Mouse (Mus musculus): ENCODE data around the gene Chrna10.

Chrna10 gene

DNA sequence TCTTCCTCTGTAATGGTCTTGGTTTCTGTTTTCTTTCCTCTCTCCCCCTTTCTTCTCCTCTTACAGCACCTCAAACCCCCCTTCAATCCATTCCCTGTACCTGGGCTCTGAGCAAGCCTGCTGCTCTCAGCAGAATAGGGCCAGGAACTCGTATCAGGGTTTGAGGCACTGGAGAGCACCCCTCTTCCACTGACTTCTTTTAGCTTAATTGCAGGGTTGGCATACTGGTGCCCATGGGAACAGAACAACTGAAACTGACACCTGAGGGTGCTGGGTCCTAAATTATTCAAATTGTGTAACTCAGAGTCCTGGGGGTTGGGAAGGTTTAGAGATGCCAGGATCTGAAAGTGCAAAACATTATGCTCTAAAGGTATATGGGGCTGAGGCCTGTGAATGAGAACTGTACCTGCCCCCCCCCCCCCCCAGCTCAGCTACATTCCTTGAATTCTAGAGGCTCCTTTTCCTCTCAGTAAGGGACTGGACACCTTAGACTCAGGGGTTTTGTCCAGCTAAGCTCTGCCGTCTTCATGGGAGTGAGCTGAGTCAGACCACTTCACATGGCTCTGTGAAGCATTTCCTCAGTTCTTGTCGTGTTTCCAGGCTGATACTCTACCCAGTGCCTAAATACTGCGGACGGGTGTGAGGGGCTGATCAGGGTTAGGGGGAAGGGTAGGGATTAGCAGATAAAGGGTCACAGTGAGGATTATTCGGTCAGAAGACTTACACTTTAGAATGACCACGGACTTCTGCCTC, at the start of gene Chrna10:
TSS of gene Chrna10 (minus strand) at position 250 of the 753 bp plus-strand sequence.
- DNase-seq = no peak

DNA sequence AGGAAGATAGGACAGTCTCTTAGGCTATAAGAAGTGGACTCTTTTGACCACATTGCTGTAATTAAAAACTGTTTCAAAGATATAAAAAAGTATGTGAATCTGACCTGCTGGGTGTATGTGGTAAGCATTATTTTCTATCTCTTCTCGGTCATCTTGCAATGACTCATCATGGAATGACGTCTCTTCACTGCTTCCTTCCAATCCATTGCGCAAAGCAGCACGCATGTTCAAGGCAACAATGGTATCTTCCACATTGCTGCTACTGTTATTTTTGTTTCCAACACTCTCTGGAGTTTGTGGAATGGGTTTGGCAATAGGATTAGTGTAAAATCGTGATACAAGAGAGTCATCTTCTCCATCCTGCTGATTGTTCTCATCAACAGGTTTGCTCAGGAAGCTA, 37.1 kb upstream of the Chrna10 start:
- no peak for DNase-seq

DNA sequence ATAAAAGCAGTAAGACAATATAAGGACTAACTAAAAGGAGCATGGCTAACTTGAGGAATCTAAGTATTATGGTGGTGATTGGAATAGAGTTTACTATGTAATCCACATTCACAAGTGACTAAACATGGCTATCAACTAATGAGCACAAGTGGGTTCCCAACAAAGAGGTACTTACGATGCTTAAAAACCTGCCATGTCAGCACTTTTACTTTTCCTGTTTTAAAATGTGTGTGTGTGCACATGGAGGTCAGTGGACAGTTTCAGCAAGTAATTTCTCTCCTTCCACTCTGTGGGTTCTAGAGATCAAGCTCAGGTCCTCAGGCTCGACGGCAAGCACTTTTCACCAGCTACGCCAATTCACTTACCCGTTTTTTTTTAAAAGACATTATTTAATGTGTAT, 21.3 kb upstream of the Chrna10 start:
- DNase-seq = no peak

GRCm38 (mm10) chr7:102137464-102137863, 20.8 kb upstream of the Chrna10 start:
- DNase-seq = peak in 1 of 2 experiments; percentile 51

DNA sequence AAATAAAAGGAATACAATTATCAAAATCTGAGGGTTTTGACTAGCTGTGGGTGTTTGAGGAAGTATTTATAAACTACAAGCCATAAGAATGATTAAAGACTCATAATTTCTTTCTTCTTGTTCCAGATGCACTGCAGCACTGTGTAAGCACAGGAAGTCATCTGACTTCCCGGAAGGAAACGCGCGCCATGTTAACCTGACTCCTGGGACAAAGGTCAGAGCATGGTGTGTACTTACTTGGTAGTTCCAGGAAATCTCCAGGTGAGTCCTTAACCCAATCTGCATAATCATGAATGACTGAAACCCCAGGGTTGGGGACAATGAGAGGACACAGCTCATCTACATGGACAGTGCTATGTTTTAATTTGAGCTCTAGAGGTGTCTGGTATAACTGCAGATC, 15.8 kb upstream of the Chrna10 start:
- no peak for DNase-seq

- no peak for DNase-seq
These were observed 3.7 kb upstream of the Chrna10 start for GRCm38 (mm10) chr7:102120326-102120725.

- DNase-seq = no peak
These were observed 754 bp upstream of the Chrna10 start for GRCm38 (mm10) chr7:102117382-102117781.

- DNase-seq = no peak
These were observed 3.4 kb downstream of the Chrna10 start for GRCm38 (mm10) chr7:102113151-102113729.

- DNase-seq = no peak
These were observed 6.9 kb downstream of the Chrna10 start for GRCm38 (mm10) chr7:102109746-102110145.

GRCm38 (mm10) chr7:102109171-102109570, 7.5 kb downstream of the Chrna10 start, which contains the start of gene Art5:
TSS of gene Art5 (minus strand) at chr7:102109489.
- no peak for DNase-seq

GRCm38 (mm10) chr7:102108206-102108605, 8.4 kb downstream of the Chrna10 start:
- DNase-seq = no peak

- DNase-seq = peak; percentile 24 to 37
These were observed 9.9 kb downstream of the Chrna10 start for GRCm38 (mm10) chr7:102106700-102107141.

GRCm38 (mm10) chr7:102104126-102104525, 12.5 kb downstream of the Chrna10 start:
- peak; percentile 54 to 61 for DNase-seq

GRCm38 (mm10) chr7:102103555-102103954, 13.1 kb downstream of the Chrna10 start:
- no peak for DNase-seq

DNA sequence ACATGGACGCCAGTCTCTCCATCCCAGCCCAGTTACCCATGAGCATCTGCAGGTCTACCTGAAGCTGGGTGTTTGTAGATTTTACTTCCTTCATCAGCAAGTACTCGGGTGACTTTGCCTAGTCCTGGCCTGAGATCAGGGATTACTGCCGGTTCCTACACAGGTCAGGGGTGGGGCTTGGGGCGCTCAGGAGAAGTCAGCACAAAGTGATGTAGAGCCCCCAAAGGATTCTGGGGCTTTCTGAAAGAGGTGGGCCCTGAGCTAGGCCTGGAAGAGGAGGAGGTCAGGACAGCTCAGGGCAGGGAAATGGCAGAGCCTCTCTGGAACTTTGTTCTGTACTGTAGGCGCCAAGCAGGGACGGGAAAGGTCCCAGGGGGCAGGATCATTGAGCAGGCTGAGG, 13.9 kb downstream of the Chrna10 start:
- no peak for DNase-seq

GRCm38 (mm10) chr7:102102241-102102640, 14.4 kb downstream of the Chrna10 start:
- no peak for DNase-seq

DNA sequence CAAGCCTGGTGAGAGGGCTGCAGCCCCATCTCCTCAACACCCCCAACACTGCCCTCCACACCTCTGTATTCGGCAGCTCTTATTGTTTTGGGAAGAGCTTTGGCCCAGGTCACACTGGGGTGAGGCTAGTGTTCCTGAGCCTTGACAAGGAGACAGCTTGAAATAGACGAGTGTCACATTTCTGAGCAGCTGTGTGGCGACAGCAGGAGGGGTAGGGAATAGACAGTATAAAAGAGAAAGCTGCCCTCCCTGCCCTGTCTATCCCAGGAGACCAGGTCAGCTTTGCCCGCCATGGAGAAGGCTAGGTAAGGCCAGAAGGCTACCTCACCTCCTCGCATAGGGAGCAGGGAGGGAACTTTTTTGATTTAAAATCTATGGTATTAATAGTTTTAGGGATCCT, 15.1 kb downstream of the Chrna10 start, which contains the start of gene Art1:
TSS of gene Art1 (plus strand) at position 257 of the 400 bp plus-strand sequence.
- no peak for DNase-seq

GRCm38 (mm10) chr7:102100868-102101267, 15.8 kb downstream of the Chrna10 start:
- no peak for DNase-seq

DNA sequence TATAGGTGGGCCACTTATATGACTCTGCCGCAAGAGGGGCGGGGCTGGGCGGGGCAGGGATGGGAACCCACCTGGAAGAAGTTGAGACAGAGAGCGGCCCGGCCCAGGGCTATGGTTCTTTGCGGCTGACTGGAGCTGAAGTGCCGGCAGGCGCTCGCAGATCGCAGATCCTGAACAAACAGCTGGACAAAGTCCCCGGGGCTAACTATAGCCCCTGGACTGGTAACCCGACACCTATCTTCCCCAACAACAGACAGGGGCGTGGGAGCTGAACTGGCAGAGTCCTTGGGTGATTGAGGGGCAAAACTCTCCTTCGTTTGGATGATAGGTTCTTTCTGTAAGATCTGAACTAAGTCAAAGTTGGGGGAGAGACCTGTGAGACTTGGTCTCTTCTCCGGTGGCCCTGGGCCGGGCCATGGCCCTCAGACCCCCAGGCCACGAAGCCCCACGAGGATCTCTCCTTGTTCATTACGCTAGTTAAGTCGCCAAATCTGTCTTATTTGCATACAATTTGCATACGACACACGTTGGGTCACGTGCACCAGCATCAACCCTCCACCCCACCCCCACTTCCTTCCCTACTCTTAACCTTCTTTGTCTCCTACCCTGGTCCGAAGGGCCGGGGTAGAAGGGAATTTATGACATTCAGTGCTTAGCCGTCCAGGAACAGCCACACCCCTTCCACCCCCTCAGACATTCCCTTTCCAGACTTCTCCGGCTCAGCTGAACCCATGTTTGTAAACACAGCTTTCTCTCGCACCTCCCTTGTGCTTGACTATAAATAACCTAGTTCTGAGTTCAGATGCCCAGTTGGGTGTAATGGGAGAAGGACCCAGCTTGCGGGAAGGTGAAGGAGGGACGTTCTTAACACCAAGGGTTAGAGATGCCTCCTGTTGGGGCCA, 16.6 kb downstream of the Chrna10 start:
- no peak for DNase-seq

DNA sequence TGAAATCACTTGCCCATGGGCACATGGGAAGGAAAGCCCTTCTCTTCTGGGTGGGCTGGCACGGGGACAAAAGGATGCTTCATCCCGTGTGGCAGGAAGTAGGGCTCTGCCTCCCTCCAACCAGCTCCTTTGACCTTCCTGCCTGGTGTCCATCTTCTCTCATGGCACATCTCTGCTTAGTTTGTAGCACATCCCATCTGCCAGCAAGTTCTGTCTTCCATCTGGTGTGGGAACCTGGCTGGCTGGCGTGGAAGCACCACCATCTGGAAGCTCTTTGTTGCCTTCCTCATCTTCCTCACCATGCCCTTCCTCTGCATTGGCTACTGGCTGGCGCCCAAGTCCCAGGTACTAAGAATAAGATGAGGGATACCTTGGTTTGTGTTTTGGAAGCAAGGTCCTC, 29.3 kb downstream of the Chrna10 start:
- peak; percentile 36 to 49 for DNase-seq

GRCm38 (mm10) chr7:102084041-102084696, 32.5 kb downstream of the Chrna10 start:
- no peak for DNase-seq

GRCm38 (mm10) chr7:102082816-102083215, 33.8 kb downstream of the Chrna10 start, which contains the start of gene Trpc2:
TSS of gene Trpc2 (plus strand) at chr7:102083116.
- no peak for DNase-seq

DNA sequence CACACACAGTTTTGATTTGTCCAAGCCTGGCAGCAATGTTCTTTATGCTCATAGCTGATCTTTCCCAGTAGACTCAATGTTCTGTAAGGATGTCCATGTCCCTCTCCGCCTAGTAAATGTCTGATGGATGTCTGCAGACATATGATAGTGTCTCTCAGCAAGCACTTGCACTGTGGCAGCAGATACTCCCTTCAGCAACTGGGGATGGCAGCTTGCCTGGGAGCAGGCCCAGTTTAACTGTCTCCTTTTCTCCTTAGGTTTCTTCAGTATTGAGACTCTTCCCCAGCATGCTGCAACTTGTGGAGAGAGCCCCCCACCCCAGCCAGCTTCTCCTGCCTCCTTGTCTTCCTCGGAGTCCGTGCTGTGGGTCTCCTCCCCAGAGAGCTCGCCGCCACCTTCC, 34.8 kb downstream of the Chrna10 start:
- DNase-seq = no peak
